17 mouse cellular contexts compared by ENCODE assay signal in genomic region chr17:86438763-86439162, GRCm38 (mm10).
A peak's percentile ranks its signal among the peaks of the same experiment; 100 is the strongest.
DNase-seq lines count a peak whose midpoint lies in the region; ATAC-seq and TF ChIP-seq lines count a peak whose summit lies in the region.
"Had no signal": no experiment of that assay in that cellular context is flagged by ENCODE, and none has a peak within 500 bp of the region (broad histone marks: within the 10 kb centered on the region; RNA-seq: fewer than 3 reads in every experiment).

No protein-coding gene starts in this region.

- peaks cover 50% of the 10 kb centered on the region for H3K4me1 ChIP-seq in heart, embryonic 15.5 days (replicated peaks)
- no peaks in the 10 kb centered on the region for H3K4me1 ChIP-seq in liver, embryonic 11.5 days (replicated peaks; ENCODE audit: control insufficient read depth, insufficient read depth, low read length)
- H3K4me1 ChIP-seq in stomach, embryonic 15.5 days = peaks cover 8% of the 10 kb centered on the region; the same call in 1 of the 2 replicates
- no peaks in the 10 kb centered on the region for H3K4me1 ChIP-seq in forebrain, embryonic 13.5 days
- H3K4me1 ChIP-seq: limb, embryonic 12.5 days; neural tube, embryonic 12.5 days had no signal

- TF ChIP-seq CTCF in layer of hippocampus, adult 2 months (conservative IDR thresholded peaks at IDR 0.05) = no peak

- no peaks in the 10 kb centered on the region for H3K9me3 ChIP-seq in heart, embryonic 15.5 days (replicated peaks)
- H3K9me3 ChIP-seq in liver, embryonic 11.5 days (ENCODE audit: control insufficient read depth, low read length) = no peaks in the 10 kb centered on the region
- H3K9me3 ChIP-seq in stomach, embryonic 15.5 days = no peaks in the 10 kb centered on the region
- no peaks in the 10 kb centered on the region for H3K9me3 ChIP-seq in forebrain, embryonic 13.5 days (replicated peaks)
- H3K9me3 ChIP-seq: limb, embryonic 12.5 days; lung, embryonic 15.5 days; neural tube, embryonic 12.5 days had no signal

- no peaks in the 10 kb centered on the region for H3K27me3 ChIP-seq in heart, embryonic 15.5 days
- H3K27me3 ChIP-seq in liver, embryonic 11.5 days (replicated peaks; ENCODE audit: control insufficient read depth, insufficient read depth, low read length) = no peaks in the 10 kb centered on the region
- H3K27me3 ChIP-seq in stomach, embryonic 15.5 days (replicated peaks) = no peaks in the 10 kb centered on the region
- H3K27me3 ChIP-seq in forebrain, embryonic 13.5 days = no peaks in the 10 kb centered on the region
- H3K27me3 ChIP-seq: limb, embryonic 12.5 days; lung, embryonic 15.5 days; neural tube, embryonic 12.5 days had no signal

- H3K9ac ChIP-seq in heart, embryonic 15.5 days = no peak overlapping the region
- no peak overlapping the region for H3K9ac ChIP-seq in liver, embryonic 11.5 days (ENCODE audit: low read depth, low read length)
- H3K9ac ChIP-seq in stomach, embryonic 15.5 days = no peak overlapping the region
- no peak overlapping the region for H3K9ac ChIP-seq in forebrain, embryonic 13.5 days
- H3K9ac ChIP-seq: limb, embryonic 12.5 days; lung, embryonic 15.5 days; neural tube, embryonic 12.5 days had no signal

- no peaks in the 10 kb centered on the region for H3K36me3 ChIP-seq in heart, embryonic 15.5 days
- no peaks in the 10 kb centered on the region for H3K36me3 ChIP-seq in liver, embryonic 11.5 days (ENCODE audit: control insufficient read depth, insufficient read depth, low read length)
- H3K36me3 ChIP-seq in stomach, embryonic 15.5 days = no peaks in the 10 kb centered on the region
- no peaks in the 10 kb centered on the region for H3K36me3 ChIP-seq in forebrain, embryonic 13.5 days (ENCODE audit: poor library complexity, severe bottlenecking)
- H3K36me3 ChIP-seq: limb, embryonic 12.5 days; lung, embryonic 15.5 days; neural tube, embryonic 12.5 days had no signal

- no peak overlapping the region for H3K4me3 ChIP-seq in layer of hippocampus, adult 2 months
- H3K4me3 ChIP-seq in heart, embryonic 15.5 days = no peak overlapping the region
- H3K4me3 ChIP-seq in liver, embryonic 11.5 days (ENCODE audit: low read depth, low read length) = no peak overlapping the region
- H3K4me3 ChIP-seq in stomach, embryonic 15.5 days (replicated peaks) = no peak overlapping the region
- H3K4me3 ChIP-seq in forebrain, embryonic 13.5 days = no peak overlapping the region
- H3K4me3 ChIP-seq: erythroblast, embryonic 14.5 days; limb, embryonic 12.5 days; lung, embryonic 15.5 days; neural tube, embryonic 12.5 days had no signal

- no peak; the same call in 1 of the 2 replicates for ATAC-seq in heart, embryonic 15.5 days (replicated peaks; ENCODE audit: insufficient number of reproducible peaks, insufficient read depth, low FRiP score, low read depth)
- 0 out of 2 replicates have a peak, but pooled peaks have one; percentile 43 for ATAC-seq in liver, embryonic 11.5 days (replicated peaks; ENCODE audit: low FRiP score)
- 0 out of 2 replicates have a peak, but pooled peaks have one; percentile 22 for ATAC-seq in stomach, embryonic 15.5 days (ENCODE audit: insufficient read depth, low FRiP score, low read depth)
- ATAC-seq in forebrain, embryonic 13.5 days = no peak
- ATAC-seq: forebrain, embryonic 16.5 days had no signal

- 50% methylated on average over 5 of the region's 5 CpGs for WGBS in heart, embryonic 15.5 days
- WGBS in liver, embryonic 11.5 days = 61% methylated on average over 5 of the region's 5 CpGs
- WGBS in stomach, embryonic 15.5 days = 65% methylated on average over 5 of the region's 5 CpGs
- WGBS in forebrain, embryonic 13.5 days = 91% methylated on average over 5 of the region's 5 CpGs

- peak overlapping the region; percentile 94 for H3K27ac ChIP-seq in layer of hippocampus, adult 2 months
- peak overlapping the region; percentile 87 for H3K27ac ChIP-seq in heart, embryonic 15.5 days
- no peak overlapping the region for H3K27ac ChIP-seq in liver, embryonic 11.5 days (ENCODE audit: low read depth, low read length)
- no peak overlapping the region for H3K27ac ChIP-seq in stomach, embryonic 15.5 days
- no peak overlapping the region for H3K27ac ChIP-seq in forebrain, embryonic 13.5 days
- H3K27ac ChIP-seq: limb, embryonic 12.5 days; lung, embryonic 15.5 days; neural tube, embryonic 12.5 days had no signal

- 0 out of 2 replicates have a peak overlapping the region, but pooled peaks have one; percentile 1 for H3K4me2 ChIP-seq in heart, embryonic 15.5 days
- H3K4me2 ChIP-seq in liver, embryonic 11.5 days = no peak overlapping the region
- H3K4me2 ChIP-seq in stomach, embryonic 15.5 days = no peak overlapping the region
- H3K4me2 ChIP-seq in forebrain, embryonic 13.5 days = no peak overlapping the region
- H3K4me2 ChIP-seq: limb, embryonic 12.5 days; lung, embryonic 15.5 days; neural tube, embryonic 12.5 days had no signal

- no peak for DNase-seq in layer of hippocampus, adult 2 months (ENCODE audit: low spot score in 2 of 2)
- no peak for DNase-seq in layer of hippocampus, postnatal 10 days (ENCODE audit: low spot score in 2 of 2)
- no peak for DNase-seq in liver, embryonic 11.5 days (ENCODE audit: low spot score)
- DNase-seq in layer of hippocampus, postnatal 14 days (ENCODE audit: low spot score in 2 of 2) = no peak
- no peak for DNase-seq in kidney, postnatal 14 days
- DNase-seq: adrenal gland, postnatal 25 days; cerebellum, postnatal 10 days; kidney, postnatal 10 days; thymus, postnatal 36 days had no signal

Comparison
In these comparisons a context has a peak if more than half of its experiments do, and no peak if none do; other contexts are left out.
1. H3K27ac ChIP-seq: peak in layer of hippocampus, adult 2 months (single experiment) and heart, embryonic 15.5 days (single experiment); none in liver, embryonic 11.5 days (single experiment), stomach, embryonic 15.5 days (single experiment) and forebrain, embryonic 13.5 days (single experiment).
2. ATAC-seq: peak in liver, embryonic 11.5 days (single experiment) and stomach, embryonic 15.5 days (single experiment); none in heart, embryonic 15.5 days (single experiment) and forebrain, embryonic 13.5 days (single experiment).